25 mouse cellular contexts compared by ENCODE assay signal in genomic region chr5:74289957-74290356, GRCm38 (mm10).
DNase-seq lines count a peak whose midpoint lies in the region; ATAC-seq lines count a peak whose summit lies in the region.
"Had no signal": no experiment of that assay in that cellular context is flagged by ENCODE, and none has a peak within 500 bp of the region (broad histone marks: within the 10 kb centered on the region; RNA-seq: fewer than 3 reads in every experiment).

No protein-coding gene starts in this region.

- no peak overlapping the region for H3K4me2 ChIP-seq in forebrain, embryonic 11.5 days (ENCODE audit: low read depth, low read length, severe bottlenecking)
- no peak overlapping the region for H3K4me2 ChIP-seq in forebrain, embryonic 13.5 days
- H3K4me2 ChIP-seq: embryonic facial prominence, embryonic 12.5 days; embryonic facial prominence, embryonic 15.5 days; forebrain, embryonic 12.5 days; heart, embryonic 13.5 days; hindbrain, embryonic 14.5 days had no signal

- no peaks in the 10 kb centered on the region for H3K4me1 ChIP-seq in forebrain, embryonic 11.5 days (replicated peaks; ENCODE audit: control insufficient read depth, insufficient read depth, low read length)
- 0 out of 2 replicates have a peak, but pooled peaks cover 7% of the 10 kb centered on the region for H3K4me1 ChIP-seq in forebrain, embryonic 13.5 days
- peaks cover 46% of the 10 kb centered on the region for H3K4me1 ChIP-seq in embryonic facial prominence, embryonic 10.5 days
- H3K4me1 ChIP-seq: forebrain, embryonic 12.5 days had no signal

- ATAC-seq in forebrain, embryonic 11.5 days (replicated peaks; ENCODE audit: low FRiP score): no peak
- ATAC-seq in forebrain, embryonic 13.5 days: no peak
- ATAC-seq: activated CD4-positive, CD25-positive, alpha-beta regulatory T cell, adult 4 months; forebrain, embryonic 16.5 days; hindbrain, postnatal 0 days had no signal

- no peak overlapping the region for H3K27ac ChIP-seq in forebrain, embryonic 11.5 days (ENCODE audit: low read depth, low read length)
- H3K27ac ChIP-seq in forebrain, embryonic 13.5 days: no peak overlapping the region
- H3K27ac ChIP-seq in embryonic facial prominence, embryonic 10.5 days (replicated peaks): 0 out of 2 replicates have a peak overlapping the region, but pooled peaks have one; percentile 24
- H3K27ac ChIP-seq: embryonic facial prominence, embryonic 12.5 days; embryonic facial prominence, embryonic 15.5 days; forebrain, embryonic 12.5 days; heart, adult 2 months; heart, embryonic 10.5 days; heart, embryonic 13.5 days; hindbrain, embryonic 14.5 days; hindbrain, postnatal 0 days had no signal

- no peaks in the 10 kb centered on the region for H3K27me3 ChIP-seq in forebrain, embryonic 11.5 days (ENCODE audit: control insufficient read depth, insufficient read depth, low read length)
- H3K27me3 ChIP-seq in forebrain, embryonic 13.5 days: no peaks in the 10 kb centered on the region
- no peaks in the 10 kb centered on the region for H3K27me3 ChIP-seq in embryonic facial prominence, embryonic 10.5 days (replicated peaks; ENCODE audit: low read depth, poor library complexity, severe bottlenecking)
- H3K27me3 ChIP-seq: embryonic facial prominence, embryonic 12.5 days; embryonic facial prominence, embryonic 15.5 days; forebrain, embryonic 12.5 days; heart, embryonic 13.5 days had no signal

- whole genome bisulfite sequencing in forebrain, embryonic 11.5 days: 89% methylated on average over 6 of the region's 6 CpGs
- 87% methylated on average over 6 of the region's 6 CpGs for WGBS in forebrain, embryonic 13.5 days
- WGBS in embryonic facial prominence, embryonic 10.5 days: 88% methylated on average over 6 of the region's 6 CpGs

- H3K36me3 ChIP-seq in forebrain, embryonic 11.5 days (ENCODE audit: control insufficient read depth, insufficient read depth, low read length): no peaks in the 10 kb centered on the region
- H3K36me3 ChIP-seq in forebrain, embryonic 13.5 days (ENCODE audit: poor library complexity, severe bottlenecking): no peaks in the 10 kb centered on the region
- H3K36me3 ChIP-seq in embryonic facial prominence, embryonic 10.5 days (replicated peaks): no peaks in the 10 kb centered on the region
- H3K36me3 ChIP-seq: embryonic facial prominence, embryonic 12.5 days; embryonic facial prominence, embryonic 15.5 days; forebrain, embryonic 12.5 days; heart, embryonic 10.5 days; heart, embryonic 13.5 days had no signal

- no peaks in the 10 kb centered on the region for H3K9me3 ChIP-seq in forebrain, embryonic 11.5 days (ENCODE audit: control insufficient read depth, low read length)
- H3K9me3 ChIP-seq in forebrain, embryonic 13.5 days (replicated peaks): no peaks in the 10 kb centered on the region
- no peaks in the 10 kb centered on the region for H3K9me3 ChIP-seq in embryonic facial prominence, embryonic 10.5 days
- H3K9me3 ChIP-seq: embryonic facial prominence, embryonic 12.5 days; embryonic facial prominence, embryonic 15.5 days; forebrain, embryonic 12.5 days; heart, embryonic 10.5 days; heart, embryonic 13.5 days had no signal

- no peak overlapping the region for H3K4me3 ChIP-seq in forebrain, embryonic 11.5 days (ENCODE audit: low read depth, low read length)
- H3K4me3 ChIP-seq in forebrain, embryonic 13.5 days: no peak overlapping the region
- no peak overlapping the region for H3K4me3 ChIP-seq in embryonic facial prominence, embryonic 10.5 days
- H3K4me3 ChIP-seq: embryonic facial prominence, embryonic 12.5 days; embryonic facial prominence, embryonic 15.5 days; forebrain, embryonic 12.5 days; heart, adult 2 months; heart, embryonic 10.5 days; heart, embryonic 13.5 days had no signal

- peak; percentile 27 for DNase-seq in forebrain, embryonic 11.5 days (ENCODE audit: low spot score)
- DNase-seq in embryonic facial prominence, embryonic 10.5 days (ENCODE audit: low spot score): no peak
- DNase-seq in retina, embryonic 14.5 days (ENCODE audit: low spot score): peak; percentile 45
- DNase-seq in layer of hippocampus, adult 9-11 months: no peak
- no peak for DNase-seq in testis, postnatal 10 days (ENCODE audit: low spot score)
- DNase-seq: adrenal gland, adult 8-10 months; adrenal gland, postnatal 25 days; cerebellum, adult 18-20 months; cerebellum, adult 9-10 months; cerebellum, postnatal 14 days; gastrocnemius, postnatal 10 days; gastrocnemius, postnatal 36 days; heart, adult 2 months; heart, postnatal 14 days; heart, postnatal 4 days had no signal

- no peak overlapping the region for H3K9ac ChIP-seq in forebrain, embryonic 11.5 days (ENCODE audit: low read length)
- no peak overlapping the region for H3K9ac ChIP-seq in forebrain, embryonic 13.5 days
- H3K9ac ChIP-seq: embryonic facial prominence, embryonic 12.5 days; embryonic facial prominence, embryonic 15.5 days; forebrain, embryonic 12.5 days; heart, embryonic 13.5 days; hindbrain, embryonic 14.5 days had no signal

Comparison
In these comparisons a context has a peak if more than half of its experiments do, and no peak if none do; other contexts are left out.
1. DNase-seq: peak in forebrain, embryonic 11.5 days (single experiment) and retina, embryonic 14.5 days (single experiment); none in embryonic facial prominence, embryonic 10.5 days (single experiment), layer of hippocampus, adult 9-11 months (single experiment) and testis, postnatal 10 days (single experiment).